Comparison of ENCODE assay signal across 21 mouse cellular contexts in the genomic region with DNA sequence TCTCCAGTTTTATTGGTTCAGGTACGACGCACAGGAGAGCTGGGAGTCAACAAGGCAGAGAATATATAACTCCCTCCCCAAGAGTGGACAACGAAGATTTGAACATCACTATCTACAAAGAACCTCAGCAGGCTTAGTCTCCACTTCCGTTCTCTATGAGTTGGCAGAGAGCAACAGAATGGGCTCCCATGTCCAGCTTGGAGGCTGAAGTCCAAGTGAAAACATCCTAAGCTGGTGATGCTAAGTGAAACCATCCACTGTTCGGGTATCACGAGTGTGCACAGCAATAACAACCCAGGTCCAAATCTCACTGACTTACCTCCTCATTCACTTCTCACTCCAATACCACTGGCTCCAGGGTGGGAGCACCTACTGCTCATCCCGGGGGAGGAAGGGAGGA.
DNase-seq lines count a peak whose midpoint lies in the region; ATAC-seq and TF ChIP-seq lines count a peak whose summit lies in the region.
"Had no signal": no experiment of that assay in that cellular context is flagged by ENCODE, and none has a peak within 500 bp of the region (broad histone marks: within the 10 kb centered on the region; RNA-seq: fewer than 3 reads in every experiment).

No protein-coding gene starts in this region.

- DNase-seq in heart, adult 11 months, result peak; percentile 78
- no peak for DNase-seq in heart, postnatal 14 days
- DNase-seq in midbrain, embryonic 11.5 days (ENCODE audit: low spot score, missing footprints), result peak; percentile 67
- DNase-seq: adrenal gland, adult 2 months; adrenal gland, adult 8-10 months; adrenal gland, postnatal 10 days; adrenal gland, postnatal 14 days; adrenal gland, postnatal 25 days; adrenal gland, postnatal 36 days; B cell, adult 2 months; cerebellum, adult 11 months; cerebellum, adult 11-12 months; cerebellum, adult 18-20 months had no signal

- TF ChIP-seq CTCF in olfactory bulb, adult 2 months (IDR thresholded peaks at IDR 0.05; ENCODE audit: insufficient read depth, low read depth, low read length), result no peak

- H3K4me1 ChIP-seq in midbrain, embryonic 11.5 days (ENCODE audit: control insufficient read depth, insufficient read depth, low read length), result no peaks in the 10 kb centered on the region
- no peaks in the 10 kb centered on the region for H3K4me1 ChIP-seq in midbrain, embryonic 16.5 days (ENCODE audit: control insufficient read depth, insufficient read depth, low read length)
- peaks cover 19% of the 10 kb centered on the region for H3K4me1 ChIP-seq in olfactory bulb, adult 2 months (ENCODE audit: control insufficient read depth, insufficient read depth, low read length)
- no peaks in the 10 kb centered on the region for H3K4me1 ChIP-seq in hindbrain, embryonic 16.5 days (ENCODE audit: control insufficient read depth, insufficient read depth, low read depth, low read length)

- WGBS in midbrain, embryonic 11.5 days, result 89% methylated on average over 7 of the region's 7 CpGs
- WGBS in midbrain, embryonic 16.5 days, result 93% methylated on average over 7 of the region's 7 CpGs
- WGBS in olfactory bulb, adult 2 months, result 93% methylated on average over 7 of the region's 7 CpGs
- WGBS in hindbrain, embryonic 16.5 days, result 92% methylated on average over 7 of the region's 7 CpGs

- H3K4me2 ChIP-seq in midbrain, embryonic 11.5 days, result no peak overlapping the region
- no peak overlapping the region for H3K4me2 ChIP-seq in midbrain, embryonic 16.5 days (ENCODE audit: low read length)
- no peak overlapping the region for H3K4me2 ChIP-seq in hindbrain, embryonic 16.5 days (ENCODE audit: low read length)

- no peaks in the 10 kb centered on the region for H3K36me3 ChIP-seq in midbrain, embryonic 11.5 days (ENCODE audit: control insufficient read depth, insufficient read depth, low read length)
- no peaks in the 10 kb centered on the region for H3K36me3 ChIP-seq in midbrain, embryonic 16.5 days (ENCODE audit: control insufficient read depth, insufficient read depth, low read length)
- no peaks in the 10 kb centered on the region for H3K36me3 ChIP-seq in hindbrain, embryonic 16.5 days (ENCODE audit: control insufficient read depth, insufficient read depth, low read length)
- H3K36me3 ChIP-seq: G1E had no signal

- TF ChIP-seq POLR2A in olfactory bulb, adult 2 months (IDR thresholded peaks at IDR 0.05; ENCODE audit: insufficient read depth, low read depth, low read length), result no peak

- H3K27ac ChIP-seq in midbrain, embryonic 11.5 days (ENCODE audit: low read depth, low read length), result no peak overlapping the region
- H3K27ac ChIP-seq in midbrain, embryonic 16.5 days (ENCODE audit: low read length), result no peak overlapping the region
- H3K27ac ChIP-seq in olfactory bulb, adult 2 months (ENCODE audit: insufficient read depth, low read depth, low read length), result 0 out of 2 replicates have a peak overlapping the region, but pooled peaks have one; percentile 63
- H3K27ac ChIP-seq in hindbrain, embryonic 16.5 days (ENCODE audit: low read depth, low read length), result no peak overlapping the region

- no peaks in the 10 kb centered on the region for H3K9me3 ChIP-seq in midbrain, embryonic 11.5 days (ENCODE audit: control insufficient read depth, low read length)
- H3K9me3 ChIP-seq in midbrain, embryonic 16.5 days (replicated peaks; ENCODE audit: control insufficient read depth, low read length, poor library complexity, severe bottlenecking), result no peaks in the 10 kb centered on the region
- no peaks in the 10 kb centered on the region for H3K9me3 ChIP-seq in hindbrain, embryonic 16.5 days (ENCODE audit: control insufficient read depth, low read length)

- intact Hi-C loops in heart, postnatal 14 days (cut with DNase I), result no loop called here

- no peak overlapping the region for H3K4me3 ChIP-seq in midbrain, embryonic 11.5 days (ENCODE audit: low read depth, low read length)
- no peak overlapping the region for H3K4me3 ChIP-seq in midbrain, embryonic 16.5 days (ENCODE audit: low read depth, low read length)
- no peak overlapping the region for H3K4me3 ChIP-seq in olfactory bulb, adult 2 months (ENCODE audit: insufficient read depth, low read depth, low read length)
- H3K4me3 ChIP-seq in hindbrain, embryonic 16.5 days (ENCODE audit: low read length), result no peak overlapping the region

- ATAC-seq in midbrain, embryonic 11.5 days (ENCODE audit: low FRiP score), result no peak
- no peak for ATAC-seq in midbrain, embryonic 16.5 days
- no peak for ATAC-seq in hindbrain, embryonic 16.5 days
- ATAC-seq: activated CD4-positive, CD25-positive, alpha-beta regulatory T cell, adult 4 months; CD4-positive, CD25-positive, alpha-beta regulatory T cell, adult 4 months; Patski had no signal

- H3K9ac ChIP-seq in midbrain, embryonic 11.5 days (ENCODE audit: low read length), result no peak overlapping the region
- H3K9ac ChIP-seq in midbrain, embryonic 16.5 days (ENCODE audit: low read depth, low read length), result no peak overlapping the region
- H3K9ac ChIP-seq in hindbrain, embryonic 16.5 days (ENCODE audit: low read depth, low read length), result no peak overlapping the region

- H3K27me3 ChIP-seq in midbrain, embryonic 11.5 days (ENCODE audit: control insufficient read depth, insufficient read depth, low read length), result no peaks in the 10 kb centered on the region
- no peaks in the 10 kb centered on the region for H3K27me3 ChIP-seq in midbrain, embryonic 16.5 days (ENCODE audit: control insufficient read depth, insufficient read depth, low read depth, low read length)
- no peaks in the 10 kb centered on the region for H3K27me3 ChIP-seq in hindbrain, embryonic 16.5 days (replicated peaks; ENCODE audit: control insufficient read depth, insufficient read depth, low read length)
- H3K27me3 ChIP-seq: CH12.LX, Patski had no signal

Comparison
In these comparisons a context has a peak if more than half of its experiments do, and no peak if none do; other contexts are left out.
1. DNase-seq: peak in heart, adult 11 months (single experiment) and midbrain, embryonic 11.5 days (single experiment); none in heart, postnatal 14 days (0 of 2).